Mouse (Mus musculus) myocyte (in vitro differentiated cells): ENCODE data around the gene Stpg3. TPM values are rescaled to one million over a fixed set of nuclear protein-coding genes. Genes with fewer than 3 reads are reported as not detected.
A peak's percentile ranks its signal among the peaks of the same experiment; 100 is the strongest.

Experiments used
- H3K27me3 ChIP-seq: one replicate; pipeline ENCODE4 v1.6.1; 2011; ENCODE audit not compliant: control insufficient read depth, insufficient read depth, insufficient read length
- H3K36me3 ChIP-seq: one replicate; pipeline ENCODE4 v1.6.1; 2011; ENCODE audit not compliant: control insufficient read depth, insufficient read depth
- H3K4me2 ChIP-seq: one replicate; pipeline ENCODE4 v1.6.1; 2011; ENCODE audit warnings: low read depth, control low read depth
- H3K4me3 ChIP-seq: one replicate; pipeline ENCODE4 v1.5.1; 2011; ENCODE audit warnings: mild to moderate bottlenecking, control low read depth, moderate library complexity
- H3K79me2 ChIP-seq: one replicate; pipeline ENCODE4 v1.6.1; 2011; ENCODE audit not compliant: control insufficient read depth, insufficient read depth
- H3ac ChIP-seq: one replicate; pipeline ENCODE4 v1.6.1; 2011; ENCODE audit not compliant: control insufficient read depth, insufficient read length
- CEBPB ChIP-seq: IDR thresholded peaks from 2 replicates; pipeline ENCODE4 v1.6.1; 2011; ENCODE audit warnings: mild to moderate bottlenecking, moderate library complexity; ENCODE audit not compliant: poor library complexity, insufficient read depth, severe bottlenecking
- E2F4 ChIP-seq: IDR thresholded peaks from one replicate; pipeline ENCODE4 v1.6.1; 2011; ENCODE audit warnings: mild to moderate bottlenecking, control low read depth, moderate library complexity; ENCODE audit not compliant: insufficient read depth
- MAX ChIP-seq: IDR thresholded peaks from one replicate; pipeline ENCODE4 v1.6.1; 2011; ENCODE audit warnings: low read depth, mild to moderate bottlenecking, control low read depth
- MYOD1 ChIP-seq, 3 experiments: IDR thresholded peaks; one replicate each; pipeline ENCODE4 v1.6.1; 2011; ENCODE audit warnings: control low read depth in 2 of 3, low read depth in 2 of 3, mild to moderate bottlenecking in 2 of 3, moderate library complexity in 1 of 3; ENCODE audit not compliant: insufficient read length in 2 of 3, control insufficient read depth in 1 of 3
- MYOG ChIP-seq, 3 experiments: IDR thresholded peaks; one replicate each; pipeline ENCODE4 v1.6.1; 2011; ENCODE audit warnings: control low read depth in 2 of 3, low read depth in 2 of 3, mild to moderate bottlenecking in 2 of 3; ENCODE audit not compliant: insufficient read length in 2 of 3, control insufficient read depth in 1 of 3, insufficient read depth in 1 of 3
- POLR2A ChIP-seq: IDR thresholded peaks from one replicate; pipeline ENCODE4 v1.6.1; 2011; ENCODE audit warnings: low read depth, mild to moderate bottlenecking, control low read depth, moderate library complexity; ENCODE audit not compliant: insufficient read length
- POLR2AphosphoS2 ChIP-seq: IDR thresholded peaks from one replicate; pipeline ENCODE4 v1.6.1; 2011; ENCODE audit warnings: low read depth, control low read depth; ENCODE audit not compliant: insufficient read length
- REST ChIP-seq: IDR thresholded peaks from one replicate; pipeline ENCODE4 v1.6.1; 2011; ENCODE audit warnings: mild to moderate bottlenecking, control low read depth, moderate library complexity; ENCODE audit not compliant: insufficient read depth, insufficient read length
- SRF ChIP-seq: IDR thresholded peaks from one replicate; pipeline ENCODE4 v1.6.1; 2011; ENCODE audit warnings: low read depth; ENCODE audit not compliant: control insufficient read depth, insufficient read length
- TCF12 ChIP-seq: IDR thresholded peaks from one replicate; pipeline ENCODE4 v1.6.1; 2011; ENCODE audit warnings: mild to moderate bottlenecking, control low read depth; ENCODE audit not compliant: poor library complexity, insufficient read depth, severe bottlenecking
- TCF3 ChIP-seq: IDR thresholded peaks from one replicate; pipeline ENCODE4 v1.6.1; 2011; ENCODE audit warnings: low read depth, control low read depth; ENCODE audit not compliant: insufficient read length
- USF1 ChIP-seq: IDR thresholded peaks from one replicate; pipeline ENCODE4 v1.6.1; 2011; ENCODE audit warnings: low read depth, mild to moderate bottlenecking, control low read depth, moderate library complexity
- polyA plus RNA-seq: library from polyadenylated mRNA; unstranded; fragments of >200 nt; fragmentation: generic; extraction: Trizol; gene quantifications from one replicate; pipeline ENCODE4 v1.2.1, GENCODE M21; 2012; ENCODE audit warnings: missing spikeins

Stpg3 gene
- polyA plus RNA-seq, 1 experiment = not detected

DNA sequence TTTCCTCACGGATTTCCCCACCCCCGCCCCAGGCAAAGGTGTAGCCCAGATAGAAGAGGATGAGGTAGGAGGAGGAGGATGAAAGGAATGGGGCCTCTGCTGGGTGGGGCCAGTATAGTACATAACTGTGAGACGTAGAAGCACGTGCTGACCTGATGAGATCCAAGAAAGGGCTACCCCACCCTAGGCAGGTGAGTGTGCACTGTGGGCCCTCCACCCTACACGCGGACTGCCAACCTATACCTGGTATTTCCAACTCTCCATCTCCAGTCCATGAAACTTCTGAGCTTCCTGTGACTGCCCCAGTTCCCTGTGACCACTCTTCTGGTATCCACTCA lies 27.0 kb upstream of the Stpg3 start:
- H3K4me2 ChIP-seq = peak overlapping the region; percentile 65
- H3ac ChIP-seq = no peak overlapping the region
- H3K79me2 ChIP-seq = no peaks in the 10 kb centered on the region
- no peak for TF ChIP-seq MYOG (IDR thresholded peaks at IDR 0.05; ENCODE audit: control insufficient read depth in 1 of 3, insufficient read depth in 1 of 3, insufficient read length in 2 of 3, low read depth in 2 of 3)
- TF ChIP-seq MAX = no peak
- H3K27me3 ChIP-seq = peaks cover 22% of the 10 kb centered on the region
- H3K4me3 ChIP-seq = no peak overlapping the region
- no peaks in the 10 kb centered on the region for H3K36me3 ChIP-seq

DNA sequence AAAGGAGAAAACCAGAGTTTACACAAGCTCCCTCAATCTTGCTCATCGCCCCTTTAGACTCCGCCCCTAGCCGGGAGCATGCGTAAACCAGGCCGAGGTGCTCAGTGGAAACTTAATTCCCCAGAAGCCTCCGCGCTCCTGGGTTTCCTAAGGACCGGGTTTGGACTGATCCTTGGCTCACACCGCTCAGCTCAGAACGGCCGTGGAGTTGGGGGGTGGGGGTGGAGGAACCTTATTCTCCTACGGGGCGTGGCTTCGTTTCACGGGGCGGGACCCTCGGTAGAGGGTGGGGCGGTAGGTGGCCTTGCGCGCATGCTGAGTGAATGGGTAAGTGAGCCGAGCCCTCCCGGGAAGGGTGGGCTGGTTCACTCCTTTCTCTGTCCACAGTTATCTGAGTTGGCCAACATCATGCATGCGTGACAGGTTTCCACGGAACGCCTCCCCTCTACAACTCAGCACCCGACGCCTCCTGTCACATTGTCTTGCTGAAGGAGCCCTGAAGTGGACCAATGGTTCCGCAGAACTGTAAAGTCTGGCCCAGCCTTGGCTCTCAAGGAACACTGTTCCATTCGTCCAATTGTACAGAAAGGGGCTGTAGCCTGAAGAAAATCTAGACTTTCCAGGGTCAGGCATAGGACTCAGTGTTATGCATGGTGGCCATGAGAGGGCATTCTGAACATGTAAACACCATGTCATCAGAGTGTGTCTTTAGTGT lies 26.4 kb upstream of the Stpg3 start:
- Histone ChIP-seq H3K27me3 (peaks cover 27% of the 10 kb centered on the region), H3K4me3 (no peak overlapping the region), H3K4me2 (peak overlapping the region; percentile 65), H3ac (no peak overlapping the region), H3K36me3 (no peaks in the 10 kb centered on the region), H3K79me2 (no peaks in the 10 kb centered on the region)
- TF ChIP-seq CEBPB (no peak), MYOG (IDR thresholded peaks at IDR 0.05; ENCODE audit: control insufficient read depth in 1 of 3, insufficient read depth in 1 of 3, insufficient read length in 2 of 3, low read depth in 2 of 3) (no peak), MYOD1 (IDR thresholded peaks at IDR 0.05; ENCODE audit: control insufficient read depth in 1 of 3, insufficient read length in 2 of 3, low read depth in 2 of 3) (no peak), TCF12 (no peak), REST (no peak), POLR2A (no peak), USF1 (no peak), TCF3 (no peak)

DNA sequence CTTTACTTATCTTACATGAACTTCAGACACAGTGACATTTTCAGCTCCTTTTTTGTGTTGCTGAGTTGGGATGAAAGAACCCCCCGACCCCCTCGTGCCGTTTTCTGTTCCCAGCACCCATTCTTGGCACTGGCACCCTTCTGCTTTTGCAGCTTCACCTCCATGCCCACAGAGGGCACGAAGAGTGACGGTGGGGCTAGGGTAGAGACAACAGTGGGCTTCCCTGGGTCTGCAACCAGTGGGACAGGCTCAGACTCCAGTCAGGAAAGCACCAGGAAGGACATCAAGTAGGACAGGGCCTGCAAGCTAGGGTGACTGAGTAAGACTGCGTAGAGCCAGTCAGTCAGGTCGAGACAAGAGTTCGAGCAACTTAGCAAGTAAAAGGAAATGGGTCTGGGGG lies 25.9 kb upstream of the Stpg3 start:
- Histone ChIP-seq H3K27me3 (peaks cover 33% of the 10 kb centered on the region), H3K4me3 (no peak overlapping the region)
- no peak for TF ChIP-seq USF1
- TF ChIP-seq POLR2AphosphoS2 = no peak
- no peak for TF ChIP-seq SRF
- no peak for TF ChIP-seq MYOD1 (IDR thresholded peaks at IDR 0.05; ENCODE audit: control insufficient read depth in 1 of 3, insufficient read length in 2 of 3, low read depth in 2 of 3)
- TF ChIP-seq CEBPB = no peak
- TF ChIP-seq POLR2A = no peak
- no peak for TF ChIP-seq E2F4
- TF ChIP-seq TCF3 = no peak
- no peak for TF ChIP-seq TCF12
- TF ChIP-seq MAX = no peak
- TF ChIP-seq REST = no peak
- no peak for TF ChIP-seq MYOG (IDR thresholded peaks at IDR 0.05; ENCODE audit: control insufficient read depth in 1 of 3, insufficient read depth in 1 of 3, insufficient read length in 2 of 3, low read depth in 2 of 3)

DNA sequence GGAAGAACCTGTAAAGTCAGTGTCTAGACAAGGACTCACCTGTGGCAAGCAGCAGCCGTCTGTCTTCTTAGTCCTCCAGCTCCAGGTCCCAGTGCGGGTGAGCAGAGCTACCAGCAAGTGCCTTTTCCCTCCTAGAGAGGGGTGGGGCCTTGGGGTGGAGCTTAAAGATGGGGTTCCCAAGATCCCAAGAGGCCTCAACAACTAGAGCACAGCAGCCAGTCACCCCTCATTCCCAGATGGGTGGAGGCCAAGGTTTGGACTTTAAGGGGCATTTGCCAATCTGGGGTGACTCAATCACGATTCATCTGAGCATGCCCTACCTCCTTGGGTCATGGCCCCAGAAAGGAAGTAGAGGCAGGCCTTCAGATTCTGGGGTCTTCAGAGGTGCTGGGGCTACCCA lies 25.3 kb upstream of the Stpg3 start:
- TF ChIP-seq MYOD1 (IDR thresholded peaks at IDR 0.05; ENCODE audit: control insufficient read depth in 1 of 3, insufficient read length in 2 of 3, low read depth in 2 of 3) = no peak
- TF ChIP-seq E2F4 = no peak
- TF ChIP-seq CEBPB = no peak
- no peak for TF ChIP-seq USF1
- TF ChIP-seq TCF3 = no peak
- TF ChIP-seq POLR2AphosphoS2 = no peak
- TF ChIP-seq POLR2A = no peak
- no peak for TF ChIP-seq MAX
- TF ChIP-seq MYOG (IDR thresholded peaks at IDR 0.05; ENCODE audit: control insufficient read depth in 1 of 3, insufficient read depth in 1 of 3, insufficient read length in 2 of 3, low read depth in 2 of 3) = no peak
- TF ChIP-seq REST = no peak
- no peak for TF ChIP-seq TCF12
- TF ChIP-seq SRF = no peak
- Histone ChIP-seq H3K79me2 (no peaks in the 10 kb centered on the region), H3K27me3 (peaks cover 37% of the 10 kb centered on the region)

More for the DNA sequence above, 25.9 kb upstream of the Stpg3 start:
- peak overlapping the region; percentile 65 for H3K4me2 ChIP-seq
- no peak overlapping the region for H3ac ChIP-seq
- no peaks in the 10 kb centered on the region for H3K79me2 ChIP-seq
- no peaks in the 10 kb centered on the region for H3K36me3 ChIP-seq

DNA sequence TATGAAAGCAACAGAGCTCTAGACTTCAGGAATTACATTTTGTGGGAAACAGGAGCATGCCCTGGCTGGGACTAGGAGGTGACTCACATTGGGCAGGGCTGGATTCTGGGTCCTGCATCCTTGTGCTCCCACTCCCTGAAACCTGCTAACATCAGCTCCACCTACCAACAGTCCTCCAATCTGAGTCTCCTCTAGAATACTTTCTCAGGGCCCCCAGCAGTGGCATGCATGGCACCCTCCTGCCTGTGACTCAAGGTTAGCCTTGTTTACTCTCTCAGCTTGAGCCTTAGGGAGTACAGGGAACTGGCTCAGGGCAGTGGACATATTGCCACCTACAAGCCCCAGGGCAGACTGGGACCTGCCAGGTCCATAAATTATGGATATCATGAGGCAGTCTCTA lies 23.7 kb upstream of the Stpg3 start:
- Histone ChIP-seq H3K36me3 (no peaks in the 10 kb centered on the region), H3K27me3 (peaks cover 54% of the 10 kb centered on the region), H3ac (no peak overlapping the region), H3K79me2 (no peaks in the 10 kb centered on the region), H3K4me3 (no peak overlapping the region), H3K4me2 (no peak overlapping the region)
- TF ChIP-seq SRF = no peak
- no peak for TF ChIP-seq POLR2AphosphoS2
- TF ChIP-seq MYOD1 (IDR thresholded peaks at IDR 0.05; ENCODE audit: control insufficient read depth in 1 of 3, insufficient read length in 2 of 3, low read depth in 2 of 3) = no peak
- no peak for TF ChIP-seq TCF3
- no peak for TF ChIP-seq POLR2A
- TF ChIP-seq CEBPB = no peak
- no peak for TF ChIP-seq MYOG (IDR thresholded peaks at IDR 0.05; ENCODE audit: control insufficient read depth in 1 of 3, insufficient read depth in 1 of 3, insufficient read length in 2 of 3, low read depth in 2 of 3)
- TF ChIP-seq E2F4 = no peak

More for the DNA sequence above, 25.3 kb upstream of the Stpg3 start:
- no peak overlapping the region for H3K4me2 ChIP-seq
- no peak overlapping the region for H3K4me3 ChIP-seq
- H3ac ChIP-seq = no peak overlapping the region
- no peaks in the 10 kb centered on the region for H3K36me3 ChIP-seq
